Mouse (Mus musculus) kidney, postnatal 14 days (tissue): ENCODE data around the gene Sema4d.

Experiments
- DNase-seq: peaks from one replicate; pipeline ENCODE4 v3.0.0; 2022; ENCODE audit warnings: mixed read lengths

Gene Sema4d

GRCm38 (mm10) chr13:51813621-51814615 lies 20.4 kb upstream of the Sema4d start:
- no peak for DNase-seq

GRCm38 (mm10) chr13:51808141-51808540 lies 14.6 kb upstream of the Sema4d start:
- DNase-seq = no peak

DNA sequence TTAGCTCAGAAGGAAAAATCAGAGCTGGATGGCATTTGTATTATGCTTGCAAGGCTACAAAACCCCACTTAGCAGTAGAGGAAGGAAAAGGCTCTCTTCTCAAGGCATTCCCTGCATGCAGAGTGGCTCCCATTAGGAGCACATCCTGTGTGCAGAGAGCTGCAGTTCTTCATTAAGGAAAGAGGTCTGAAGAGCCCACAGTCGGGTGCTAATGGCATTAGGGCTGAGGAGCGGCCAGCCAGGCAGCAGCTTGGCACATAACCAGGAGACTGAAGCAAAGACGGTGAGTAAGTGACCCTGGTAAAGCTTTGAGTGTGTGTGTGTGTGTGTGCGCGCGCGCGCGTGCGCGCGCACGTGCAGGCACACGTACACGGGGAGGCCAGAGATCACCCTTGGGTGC lies 12.7 kb upstream of the Sema4d start:
- DNase-seq = no peak

DNA sequence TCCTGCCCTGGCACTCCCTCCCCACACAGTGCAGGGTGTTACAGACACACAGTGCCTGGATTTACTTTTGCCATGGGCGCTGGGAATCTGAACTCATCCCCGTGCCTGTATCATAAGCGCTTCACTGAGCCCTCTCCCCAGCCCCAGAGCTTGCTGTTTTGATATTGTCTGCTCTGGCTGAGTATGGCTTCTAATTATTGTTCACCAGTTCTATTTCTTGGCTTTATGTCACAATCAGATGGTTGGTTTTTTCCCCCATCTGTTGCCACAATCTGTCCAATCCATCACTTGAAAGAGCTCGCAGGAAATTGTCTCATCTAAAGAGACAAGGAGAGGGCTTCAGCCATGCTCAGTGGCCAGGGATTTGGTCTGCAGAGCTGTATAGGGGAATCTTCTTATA lies 12.1 kb upstream of the Sema4d start:
- DNase-seq = no peak

DNA sequence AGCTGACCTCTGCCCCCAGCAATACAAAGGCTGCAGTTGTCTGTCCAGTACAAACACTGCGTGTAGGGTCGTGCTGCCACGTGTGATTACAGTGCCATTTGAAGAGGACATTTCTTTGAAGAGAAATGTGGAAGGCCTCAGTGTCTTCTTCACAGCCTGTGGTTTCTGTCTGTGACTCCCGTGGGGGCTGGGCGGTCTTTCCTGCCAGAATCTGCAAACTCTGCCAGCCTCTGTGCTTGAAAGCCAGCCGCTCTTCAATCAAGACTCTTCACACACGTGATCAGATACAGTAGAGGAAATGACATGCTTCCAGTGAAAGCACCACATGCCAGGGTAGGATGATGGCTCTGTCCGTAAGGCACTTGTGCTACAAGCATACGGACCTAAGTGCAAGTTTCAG lies 7.4 kb upstream of the Sema4d start:
- no peak for DNase-seq

DNA sequence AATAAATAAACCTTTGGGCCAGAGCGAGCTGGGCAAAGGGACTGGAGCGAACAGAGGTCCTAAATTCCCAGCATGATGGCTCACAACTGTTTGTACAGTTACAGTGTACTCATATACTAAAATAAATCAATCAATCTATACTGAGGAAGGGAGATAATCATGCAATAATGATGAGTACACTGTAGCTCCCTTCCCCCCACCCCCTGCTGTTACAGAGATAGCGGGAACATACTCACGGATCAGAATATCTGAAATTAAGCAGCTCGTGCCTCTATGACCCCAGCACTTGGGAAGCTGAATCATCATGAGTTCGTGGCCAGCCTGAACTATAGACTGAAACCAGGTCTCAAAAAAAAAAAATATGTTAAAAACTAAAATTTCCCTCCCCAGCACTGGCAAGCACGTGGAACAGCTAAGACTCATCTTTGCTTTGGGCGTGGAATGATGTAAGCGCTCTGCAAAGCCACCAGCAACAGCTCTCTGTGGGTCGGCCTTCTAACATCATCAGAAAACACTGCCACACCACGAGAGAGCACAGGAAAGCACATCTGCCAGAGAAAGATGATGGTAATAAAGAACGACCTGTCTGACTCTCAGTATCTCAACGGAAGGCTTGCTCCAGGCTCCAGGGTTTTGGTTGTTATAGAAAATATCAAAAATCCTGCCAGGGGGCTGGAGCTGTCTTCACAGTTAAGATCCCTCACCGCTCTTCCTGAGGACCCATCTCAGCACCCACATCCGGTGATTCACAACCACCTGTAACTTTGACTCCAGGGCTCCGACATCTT lies 6.4 kb upstream of the Sema4d start:
- DNase-seq = no peak

DNA sequence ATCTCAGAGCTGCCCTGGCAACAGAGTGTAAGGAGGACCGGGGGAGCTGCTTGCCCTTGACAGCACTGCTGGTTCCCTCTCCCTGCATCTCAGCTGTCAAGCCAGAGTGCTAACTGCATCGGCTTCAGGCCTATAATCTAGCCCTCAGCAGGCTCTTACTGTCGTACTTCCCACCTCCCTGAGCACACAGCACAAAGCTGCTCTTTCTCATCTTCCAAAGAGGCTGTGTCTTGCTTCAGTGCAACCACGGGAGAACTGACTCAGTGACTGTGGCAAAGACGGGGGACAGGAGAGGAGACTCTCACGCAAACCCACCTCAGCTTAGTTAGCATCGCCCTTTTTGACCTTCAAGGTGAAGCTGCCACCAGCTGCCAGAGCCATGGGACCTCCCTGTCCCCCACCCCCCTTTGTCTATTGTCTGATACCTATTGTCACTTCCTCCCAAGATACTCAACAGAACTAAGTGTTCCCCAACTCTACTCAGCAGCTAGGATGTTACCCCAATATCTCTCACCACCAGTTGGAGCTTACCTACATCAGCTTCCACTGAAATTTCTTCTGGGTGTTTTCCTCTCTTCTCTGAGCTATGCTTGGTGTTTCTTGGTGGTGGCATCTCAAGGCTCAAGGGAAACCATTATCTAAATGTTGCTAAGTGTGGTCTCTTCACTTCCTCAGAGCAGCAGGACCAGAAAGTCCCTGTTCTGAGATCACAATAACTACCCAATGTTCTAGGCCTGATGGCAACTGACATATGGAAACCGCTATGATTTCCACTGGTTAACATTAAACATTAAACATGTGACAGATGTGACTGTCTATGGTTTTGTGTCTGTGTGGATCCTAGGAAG lies 4.6 kb upstream of the Sema4d start:
- no peak for DNase-seq

- no peak for DNase-seq
Observed at GRCm38 (mm10) chr13:51793948-51794347, 401 bp upstream of the Sema4d start.

DNA sequence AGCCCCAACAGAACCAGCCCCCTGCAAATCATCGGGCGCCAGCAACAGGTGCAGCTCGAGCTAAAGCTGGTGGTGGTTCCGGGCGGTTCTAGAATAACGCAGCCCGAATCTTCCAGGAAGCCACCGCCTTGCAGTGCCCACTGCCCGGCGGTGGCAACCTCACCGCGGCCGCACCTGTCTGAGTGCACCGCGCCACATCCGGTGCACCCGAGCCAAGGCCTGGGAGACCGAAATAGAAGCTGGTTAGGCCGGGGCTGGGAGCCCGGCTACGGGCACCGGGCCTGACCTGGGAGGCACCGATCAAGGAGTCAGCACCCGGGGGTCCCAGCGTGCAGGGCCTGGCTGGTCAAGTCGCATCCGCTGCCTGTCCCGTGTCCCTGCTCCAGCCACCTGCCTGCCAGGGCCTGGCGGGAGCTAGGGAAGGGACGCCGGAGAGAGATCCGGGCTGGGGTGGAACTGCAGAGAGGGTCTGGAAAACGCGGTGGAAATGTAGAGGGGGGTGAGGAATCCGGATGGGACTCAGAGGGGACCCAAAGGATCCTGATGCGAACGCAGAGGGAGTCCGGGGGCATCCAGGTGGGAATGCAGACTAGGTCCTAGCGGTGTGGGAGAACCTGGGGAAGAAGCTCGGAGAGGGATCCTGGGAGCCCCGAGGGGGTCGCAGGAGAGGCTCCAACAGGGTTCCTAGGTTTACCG lies 670 bp downstream of the Sema4d start:
- DNase-seq = peak; percentile 53

- no peak for DNase-seq
Observed at GRCm38 (mm10) chr13:51792135-51792573, 1.4 kb downstream of the Sema4d start.

- DNase-seq = no peak
Observed at GRCm38 (mm10) chr13:51791604-51792003, 1.9 kb downstream of the Sema4d start.

GRCm38 (mm10) chr13:51790793-51791192 lies 2.8 kb downstream of the Sema4d start:
- DNase-seq = no peak

GRCm38 (mm10) chr13:51787858-51788257 lies 5.7 kb downstream of the Sema4d start:
- DNase-seq = peak; percentile 43

GRCm38 (mm10) chr13:51786616-51787015 lies 6.9 kb downstream of the Sema4d start:
- no peak for DNase-seq

DNA sequence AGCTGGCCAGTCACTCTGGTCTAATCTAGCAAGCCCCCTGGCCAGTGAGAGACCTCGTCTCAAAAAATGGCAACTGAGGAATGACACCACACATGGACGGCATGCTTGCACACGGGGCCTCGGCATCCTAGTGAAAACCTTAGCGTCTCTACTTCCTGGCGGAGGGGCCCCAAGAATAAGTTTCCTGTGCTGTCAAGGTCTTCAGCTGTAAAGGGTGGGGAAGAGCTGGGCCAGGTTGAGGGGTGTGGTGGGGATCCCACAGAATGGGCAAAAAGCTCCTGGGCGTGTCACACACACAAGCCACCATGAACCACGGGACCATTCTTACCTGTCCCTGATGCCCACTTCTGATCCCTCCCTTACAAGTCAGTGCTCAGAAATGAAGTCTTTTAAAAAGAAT lies 9.1 kb downstream of the Sema4d start:
- no peak for DNase-seq

- no peak for DNase-seq
Observed at GRCm38 (mm10) chr13:51783857-51784256, 9.7 kb downstream of the Sema4d start.

DNA sequence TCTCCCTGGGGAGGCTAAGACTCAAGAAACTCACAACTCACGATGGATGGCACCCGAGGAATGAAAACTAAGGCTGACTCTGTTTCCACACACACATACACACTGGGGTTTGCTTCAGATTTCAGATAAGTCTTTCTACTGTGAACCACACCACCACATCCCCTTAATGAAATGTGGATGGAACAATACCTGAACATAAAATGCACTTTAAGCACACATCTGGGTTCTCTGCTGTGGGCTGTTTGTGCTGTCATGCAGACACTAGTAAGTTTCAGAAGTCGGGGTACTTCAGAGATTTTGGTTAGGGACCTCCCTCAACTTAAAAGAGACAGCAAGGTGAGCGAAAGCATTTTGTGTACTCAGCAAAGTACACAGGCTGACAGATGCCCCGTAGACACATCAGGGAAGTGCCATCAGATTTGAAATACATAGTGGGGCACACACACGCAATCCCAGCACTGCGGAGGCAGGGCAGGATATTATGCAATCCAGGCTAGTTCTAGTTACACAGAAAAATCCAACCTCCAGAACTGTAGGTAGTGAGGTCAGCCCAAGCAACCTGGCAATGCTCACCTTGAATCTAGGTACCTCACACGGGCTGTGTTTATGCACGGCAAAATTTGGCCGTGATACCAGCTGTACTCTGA lies 12.9 kb downstream of the Sema4d start:
- DNase-seq = no peak

GRCm38 (mm10) chr13:51778983-51779962 lies 14.3 kb downstream of the Sema4d start:
- DNase-seq = no peak

DNA sequence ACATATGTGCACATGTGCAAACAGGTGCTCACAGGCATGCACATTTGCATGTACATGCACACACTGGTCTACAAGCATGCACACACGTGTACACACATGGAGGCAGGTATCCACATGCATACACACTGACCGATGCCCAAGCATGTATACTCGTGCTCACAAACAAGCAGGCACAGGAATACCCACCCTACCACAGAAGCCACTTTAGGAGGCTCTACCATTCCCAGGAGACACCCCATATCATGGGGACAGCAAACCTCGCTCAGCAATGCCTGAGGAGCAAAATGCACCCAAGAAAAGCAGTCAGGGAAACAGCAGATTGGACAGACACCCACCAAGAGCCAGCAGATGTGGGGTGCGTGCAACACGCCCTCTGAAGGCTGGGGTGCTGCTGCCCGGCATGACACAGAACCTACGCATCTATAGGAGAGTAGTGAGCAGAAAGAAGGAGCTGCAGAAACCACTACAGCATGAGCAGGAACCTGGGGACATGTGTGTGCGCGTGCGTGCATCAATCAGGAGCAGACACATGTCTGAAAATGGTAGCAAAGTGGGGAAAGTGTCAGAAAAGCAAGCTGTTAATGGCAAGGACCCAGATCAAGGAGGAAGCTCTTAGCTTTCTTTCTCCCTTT lies 15.1 kb downstream of the Sema4d start:
- DNase-seq = no peak

- DNase-seq = peak; percentile 36
Observed at GRCm38 (mm10) chr13:51777738-51778274, 15.7 kb downstream of the Sema4d start.
